Comparison of ENCODE assay signal across 9 mouse cellular contexts in the genomic region with DNA sequence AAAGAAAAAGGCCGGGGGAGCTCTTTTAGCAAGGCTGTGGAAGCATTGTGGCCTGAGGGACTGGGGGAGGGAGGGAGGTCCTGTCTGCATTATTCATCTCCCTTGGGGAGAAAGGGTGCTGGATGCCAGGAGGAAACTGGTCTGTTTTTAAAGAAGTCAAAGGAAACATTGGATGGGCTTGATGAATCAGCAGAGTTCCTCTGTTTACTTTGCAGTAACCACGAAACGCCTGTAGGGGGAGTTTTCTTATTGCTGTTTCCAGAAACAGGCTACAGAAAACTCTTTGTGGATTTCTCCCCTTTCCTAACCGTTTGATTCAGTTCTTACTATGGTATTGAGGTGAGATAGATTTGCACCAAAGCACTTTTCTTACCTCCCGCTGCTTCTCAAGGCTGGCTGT.
DNase-seq lines count a peak whose midpoint lies in the region; ATAC-seq lines count a peak whose summit lies in the region.
"Had no signal": no experiment of that assay in that cellular context is flagged by ENCODE, and none has a peak within 500 bp of the region (broad histone marks: within the 10 kb centered on the region; RNA-seq: fewer than 3 reads in every experiment).

No protein-coding gene starts in this region.

- H3K4me2 ChIP-seq in limb, embryonic 11.5 days (ENCODE audit: low read depth, severe bottlenecking), result no peak overlapping the region
- H3K4me2 ChIP-seq: heart, embryonic 13.5 days had no signal

- no peak for ATAC-seq in CD4-positive, CD25-positive, alpha-beta regulatory T cell, adult 4 months
- ATAC-seq in frontal cortex, adult (ENCODE audit: low TSS enrichment), result peak; percentile 57
- ATAC-seq in limb, embryonic 11.5 days (ENCODE audit: insufficient number of reproducible peaks, low FRiP score, low TSS enrichment, low read depth), result no peak

- H3K9ac ChIP-seq in limb, embryonic 11.5 days (ENCODE audit: low read length), result no peak overlapping the region
- H3K9ac ChIP-seq: heart, embryonic 13.5 days had no signal

- no peaks in the 10 kb centered on the region for H3K9me3 ChIP-seq in limb, embryonic 11.5 days (ENCODE audit: control insufficient read depth, low read length)
- H3K9me3 ChIP-seq: heart, embryonic 13.5 days had no signal

- H3K27ac ChIP-seq in limb, embryonic 11.5 days (replicated peaks; ENCODE audit: low read depth, low read length), result peak overlapping the region; percentile 47; the same call in 1 of the 2 replicates
- H3K27ac ChIP-seq: heart, embryonic 13.5 days had no signal

- no peaks in the 10 kb centered on the region for H3K36me3 ChIP-seq in limb, embryonic 11.5 days (ENCODE audit: control insufficient read depth, insufficient read depth, low read length)
- H3K36me3 ChIP-seq: heart, embryonic 13.5 days had no signal

- DNase-seq in CD4-positive, CD25-positive, alpha-beta regulatory T cell, adult 2 months (ENCODE audit: low read depth, low spot score), result peak; percentile 6
- DNase-seq in urinary bladder, postnatal 14 days (ENCODE audit: low spot score), result peak; percentile 65
- no peak for DNase-seq in urinary bladder, postnatal 25 days (ENCODE audit: low spot score)
- peak; percentile 66 for DNase-seq in kidney, adult 9 months
- DNase-seq in limb, embryonic 11.5 days (ENCODE audit: low spot score), result peak; percentile 80
- DNase-seq in right cerebral cortex, postnatal 4 days, result peak; percentile 63

- H3K4me3 ChIP-seq in limb, embryonic 11.5 days (ENCODE audit: low read depth, low read length), result no peak overlapping the region
- H3K4me3 ChIP-seq: heart, embryonic 13.5 days had no signal

- 33% methylated on average over 5 of the region's 5 CpGs for WGBS in limb, embryonic 11.5 days

- no peaks in the 10 kb centered on the region for H3K27me3 ChIP-seq in limb, embryonic 11.5 days (ENCODE audit: control insufficient read depth, insufficient read depth, low read length)

- peaks cover 9% of the 10 kb centered on the region for H3K4me1 ChIP-seq in limb, embryonic 11.5 days (ENCODE audit: control insufficient read depth, insufficient read depth, low read length)
- H3K4me1 ChIP-seq: heart, embryonic 13.5 days had no signal
